Mouse (Mus musculus): Measurements from ENCODE around the gene Rab22a. TPM values are rescaled to one million over a fixed set of nuclear protein-coding genes. Genes with fewer than 3 reads are reported as not detected.
"Not testable (repeated sequence)": the region's sequence is repeated elsewhere in the genome, so short reads cannot be mapped to it uniquely, and the experiment has no call there.

The Rab22a gene
- polyA plus RNA-seq, 1 experiment, result 8.1 TPM

DNA sequence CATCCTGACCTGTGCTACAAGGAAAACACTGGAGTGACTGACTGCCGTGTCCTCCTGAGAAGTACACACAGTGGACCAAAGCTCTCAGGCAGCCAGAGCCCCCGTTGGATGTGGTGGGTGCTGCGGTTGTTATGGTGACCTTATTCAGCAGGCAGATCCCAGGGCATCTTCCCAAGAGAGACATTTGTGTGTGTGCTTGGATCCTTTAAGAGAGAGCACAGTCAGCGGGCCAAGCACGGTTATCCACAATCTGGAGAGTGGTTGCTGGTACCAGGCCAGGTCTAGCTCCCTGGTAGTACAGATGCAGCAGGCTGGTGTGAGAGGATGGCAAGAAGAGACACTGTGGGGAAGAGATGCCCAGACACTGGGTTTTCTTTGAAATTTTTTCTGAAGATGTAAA, 57.4 kb downstream of the Rab22a start:
- TF ChIP-seq POLR2A (IDR thresholded peaks at IDR 0.05; ENCODE audit: borderline replicate concordance, control insufficient read depth, low read depth, low read length) (no peak), CTCF (IDR thresholded peaks at IDR 0.05; ENCODE audit: control insufficient read depth, insufficient read depth, low read length) (no peak)
- Histone ChIP-seq H3K4me3 (replicated peaks; ENCODE audit: control insufficient read depth, low read depth, low read length) (no peak overlapping the region), H3K4me1 (ENCODE audit: control insufficient read depth, insufficient read depth, low read length) (no peaks in the 10 kb centered on the region), H3K27ac (ENCODE audit: control insufficient read depth, insufficient read depth, low read depth, low read length, poor library complexity) (no peak overlapping the region)
- WGBS, result 85% methylated on average over 5 of the region's 5 CpGs

DNA sequence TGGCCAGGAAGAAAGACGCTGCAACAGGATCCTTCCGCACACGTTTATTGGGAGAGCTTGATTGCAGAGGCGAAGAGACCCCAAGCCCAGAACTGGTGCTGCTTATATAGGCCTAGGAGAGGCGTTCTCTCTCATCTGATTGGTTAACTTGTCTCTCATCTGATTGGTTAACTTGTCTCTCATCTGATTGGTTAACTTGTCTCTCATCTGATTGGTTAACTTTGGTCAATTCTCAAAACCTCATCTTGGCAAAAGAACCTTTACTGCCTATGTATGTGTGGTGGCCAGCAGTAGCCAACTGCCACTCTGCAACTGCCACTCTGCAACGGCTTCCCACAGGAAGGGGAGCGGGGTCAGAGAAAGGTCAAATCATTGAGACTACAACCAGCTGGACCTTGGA, 59.6 kb downstream of the Rab22a start, which contains the start of gene 1700010B08Rik:
Gene 1700010B08Rik, plus strand, starts transcription at position 301 of the 400 bp plus-strand sequence.
- H3K4me1 ChIP-seq (ENCODE audit: control insufficient read depth, insufficient read depth, low read length); H3K27ac ChIP-seq (ENCODE audit: control insufficient read depth, insufficient read depth, low read depth, low read length, poor library complexity); H3K4me3 ChIP-seq (replicated peaks; ENCODE audit: control insufficient read depth, low read depth, low read length): not testable (repeated sequence)
- 82% methylated on average over 7 of the region's 7 CpGs for WGBS

DNA sequence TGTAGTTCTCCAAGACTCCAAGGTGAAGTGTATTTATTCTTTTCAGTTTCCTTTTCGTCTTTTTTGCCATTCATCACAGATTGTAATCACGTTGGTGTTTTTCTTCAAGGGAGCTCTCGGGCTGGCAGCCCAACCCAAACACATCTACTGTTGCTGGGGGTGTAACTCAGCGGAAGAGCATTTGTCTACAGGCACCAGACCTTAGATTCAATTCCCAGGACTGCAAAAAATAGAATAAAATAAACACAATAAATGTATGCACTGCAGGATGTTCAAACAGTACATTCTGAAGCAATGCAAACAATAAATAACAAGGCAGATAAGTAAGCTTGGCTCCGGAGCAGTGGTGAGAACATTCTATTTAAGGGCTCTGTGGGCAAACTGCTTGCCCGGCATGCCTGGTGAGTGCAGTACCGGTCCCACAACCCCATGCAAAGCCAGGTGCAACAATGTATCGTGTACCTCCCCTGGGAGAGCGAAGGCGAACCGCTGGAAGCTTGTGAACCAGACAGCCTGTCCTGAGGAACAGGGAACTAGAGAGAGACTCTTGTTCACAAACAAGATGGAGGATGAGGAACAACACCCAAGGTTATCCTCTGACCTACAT, 62.8 kb downstream of the Rab22a start:
- Histone ChIP-seq H3K4me1 (ENCODE audit: control insufficient read depth, insufficient read depth, low read length) (no peaks in the 10 kb centered on the region), H3K27ac (ENCODE audit: control insufficient read depth, insufficient read depth, low read depth, low read length, poor library complexity) (no peak overlapping the region), H3K4me3 (replicated peaks; ENCODE audit: control insufficient read depth, low read depth, low read length) (no peak overlapping the region)
- 72% methylated on average over 11 of the region's 11 CpGs for WGBS
- TF ChIP-seq POLR2A (IDR thresholded peaks at IDR 0.05; ENCODE audit: borderline replicate concordance, control insufficient read depth, low read depth, low read length) (no peak), CTCF (IDR thresholded peaks at IDR 0.05; ENCODE audit: control insufficient read depth, insufficient read depth, low read length) (no peak)

DNA sequence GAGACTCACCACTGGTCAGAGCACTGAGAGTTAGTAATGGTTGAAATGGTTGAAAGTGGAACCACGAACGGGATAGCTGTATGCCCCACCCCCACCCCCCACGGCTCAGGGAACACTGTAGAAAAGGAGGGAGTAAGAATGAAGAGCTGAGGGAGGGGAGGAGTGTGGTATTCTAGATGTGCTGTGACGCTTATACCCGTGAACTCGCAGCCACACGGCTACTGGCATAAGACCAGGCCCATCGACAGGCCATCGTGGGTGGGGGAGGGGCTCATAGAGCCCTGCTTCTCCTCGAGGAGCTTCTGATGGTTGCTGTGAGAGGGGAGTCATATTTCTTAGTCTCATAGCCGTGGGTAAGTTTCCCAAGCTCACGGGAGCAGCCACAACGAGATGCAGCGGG, 64.8 kb downstream of the Rab22a start:
- Histone ChIP-seq H3K4me3 (replicated peaks; ENCODE audit: control insufficient read depth, low read depth, low read length) (no peak overlapping the region), H3K27ac (ENCODE audit: control insufficient read depth, insufficient read depth, low read depth, low read length, poor library complexity) (no peak overlapping the region), H3K4me1 (ENCODE audit: control insufficient read depth, insufficient read depth, low read length) (no peaks in the 10 kb centered on the region)
- WGBS, result 70% methylated on average over 14 of the region's 14 CpGs
- TF ChIP-seq CTCF (IDR thresholded peaks at IDR 0.05; ENCODE audit: control insufficient read depth, insufficient read depth, low read length) (no peak), POLR2A (IDR thresholded peaks at IDR 0.05; ENCODE audit: borderline replicate concordance, control insufficient read depth, low read depth, low read length) (no peak)

DNA sequence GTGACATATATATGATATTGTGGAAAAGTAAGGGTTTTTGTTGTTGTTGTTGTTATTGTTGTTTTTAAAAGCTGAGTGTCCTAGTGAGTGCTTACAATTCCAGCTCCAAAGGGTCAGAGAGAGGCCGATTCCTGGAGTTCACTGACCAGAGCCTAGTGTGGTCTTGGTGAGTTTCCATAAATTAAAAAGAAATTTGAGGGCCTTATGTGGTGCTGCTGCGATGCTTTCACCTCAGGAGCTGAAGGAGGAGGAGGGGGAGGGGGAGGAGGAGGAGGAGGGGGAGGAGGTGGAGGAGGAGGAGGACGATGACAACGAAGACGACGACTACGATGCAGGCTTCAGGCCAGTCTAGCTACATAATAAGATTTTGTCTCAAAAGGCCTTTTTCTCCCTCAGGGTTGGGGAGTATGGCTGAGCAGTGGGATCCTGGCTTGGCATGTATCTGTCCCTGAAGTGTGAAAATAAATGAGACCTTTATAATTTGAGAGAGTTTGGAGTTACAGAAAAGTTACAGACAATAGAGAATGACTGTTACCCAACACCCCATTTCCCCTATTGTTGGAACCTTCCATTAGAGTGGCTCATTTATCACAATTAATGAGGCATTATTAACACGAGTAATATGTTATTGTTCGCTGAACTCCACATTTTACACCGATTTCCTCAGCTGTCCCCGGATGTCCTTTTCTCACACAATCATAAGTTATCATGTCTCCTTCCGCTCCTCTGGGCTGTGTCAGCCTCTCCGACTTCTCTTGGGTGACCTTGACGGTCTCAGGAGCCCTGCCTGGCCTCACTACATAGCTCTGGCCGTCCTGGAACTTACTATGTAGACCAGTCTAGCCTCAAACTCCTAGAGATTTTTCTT, 65.6 kb downstream of the Rab22a start:
- Histone ChIP-seq H3K27ac (ENCODE audit: control insufficient read depth, insufficient read depth, low read depth, low read length, poor library complexity) (no peak overlapping the region), H3K4me3 (replicated peaks; ENCODE audit: control insufficient read depth, low read depth, low read length) (no peak overlapping the region), H3K4me1 (ENCODE audit: control insufficient read depth, insufficient read depth, low read length) (no peaks in the 10 kb centered on the region)
- 85% methylated on average over 15 of the region's 15 CpGs for WGBS
- TF ChIP-seq POLR2A (IDR thresholded peaks at IDR 0.05; ENCODE audit: borderline replicate concordance, control insufficient read depth, low read depth, low read length) (no peak), CTCF (IDR thresholded peaks at IDR 0.05; ENCODE audit: control insufficient read depth, insufficient read depth, low read length) (no peak)

DNA sequence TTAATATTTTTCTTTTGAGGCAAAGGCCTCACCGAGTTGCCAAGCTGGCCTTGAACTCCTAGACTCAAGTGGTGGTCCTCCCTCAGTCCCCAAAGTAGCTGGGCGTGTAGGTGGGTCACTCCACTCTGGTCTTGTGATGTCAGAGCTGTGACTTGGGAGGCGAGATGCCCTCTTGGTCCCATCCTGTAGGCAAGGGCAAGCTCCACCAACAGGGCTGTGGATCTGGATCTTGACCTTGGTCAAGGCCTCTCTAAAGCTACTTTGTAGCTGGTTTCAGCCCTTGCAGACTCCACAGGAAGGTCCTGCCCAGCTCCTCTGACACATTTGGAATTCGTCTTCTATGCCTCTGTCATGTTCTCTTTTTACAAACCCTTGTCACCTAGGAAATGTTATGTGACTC, 66.3 kb downstream of the Rab22a start:
- H3K4me3 ChIP-seq (replicated peaks; ENCODE audit: control insufficient read depth, low read depth, low read length), result no peak overlapping the region
- no peak for TF ChIP-seq POLR2A (IDR thresholded peaks at IDR 0.05; ENCODE audit: borderline replicate concordance, control insufficient read depth, low read depth, low read length)
- no peak for TF ChIP-seq CTCF (IDR thresholded peaks at IDR 0.05; ENCODE audit: control insufficient read depth, insufficient read depth, low read length)
- 72% methylated on average over 4 of the region's 4 CpGs for WGBS
- no peaks in the 10 kb centered on the region for H3K4me1 ChIP-seq (ENCODE audit: control insufficient read depth, insufficient read depth, low read length)
- H3K27ac ChIP-seq (ENCODE audit: control insufficient read depth, insufficient read depth, low read depth, low read length, poor library complexity), result no peak overlapping the region

DNA sequence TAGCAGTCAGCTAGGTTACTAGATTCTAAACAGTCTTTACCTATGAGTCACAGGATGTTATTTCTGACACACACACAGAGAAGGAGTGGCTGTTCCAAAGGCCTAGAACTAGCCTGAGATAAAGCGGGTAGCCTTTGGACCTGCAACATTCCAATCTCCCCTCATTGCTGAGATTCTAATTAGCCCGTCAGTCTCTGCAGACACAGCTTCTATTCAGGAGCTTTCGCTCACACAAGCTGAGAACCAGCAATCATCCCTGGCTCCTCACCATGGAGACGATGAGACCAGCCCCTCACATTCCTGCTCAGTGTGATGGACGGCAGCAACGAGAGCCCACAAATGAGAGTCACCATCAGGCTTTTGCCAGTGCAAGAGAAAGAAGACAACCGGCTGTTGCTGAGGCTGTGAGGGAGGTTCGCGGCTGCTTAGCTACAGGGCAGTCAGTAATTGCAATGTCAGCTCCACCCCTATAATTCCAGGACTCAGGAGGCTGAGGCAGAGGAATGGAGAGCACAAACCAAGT, 70.9 kb downstream of the Rab22a start:
- 66% methylated on average over 9 of the region's 9 CpGs for WGBS
- TF ChIP-seq CTCF (IDR thresholded peaks at IDR 0.05; ENCODE audit: control insufficient read depth, insufficient read depth, low read length) (no peak), POLR2A (IDR thresholded peaks at IDR 0.05; ENCODE audit: borderline replicate concordance, control insufficient read depth, low read depth, low read length) (no peak)
- Histone ChIP-seq H3K27ac (ENCODE audit: control insufficient read depth, insufficient read depth, low read depth, low read length, poor library complexity) (no peak overlapping the region), H3K4me3 (replicated peaks; ENCODE audit: control insufficient read depth, low read depth, low read length) (no peak overlapping the region), H3K4me1 (ENCODE audit: control insufficient read depth, insufficient read depth, low read length) (no peaks in the 10 kb centered on the region)

DNA sequence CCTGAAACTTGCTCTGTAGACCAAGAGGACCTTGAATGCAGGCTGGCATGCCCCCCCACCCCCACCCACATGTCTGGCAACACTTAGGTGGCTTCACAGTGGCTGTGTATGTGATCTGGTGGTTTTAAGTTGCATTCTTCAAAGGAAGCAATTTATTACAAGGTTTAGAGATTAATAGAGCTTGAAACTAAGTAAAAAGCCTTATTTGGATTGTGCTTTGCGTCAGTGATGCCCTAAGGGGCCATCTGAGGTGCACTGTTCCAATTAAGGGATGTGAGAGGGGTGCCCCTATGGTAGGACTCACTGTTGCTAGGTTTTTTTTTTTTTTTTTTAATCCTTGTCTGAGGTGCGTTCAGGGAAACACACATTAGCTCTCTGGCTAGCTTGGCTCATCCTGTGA, 74.9 kb downstream of the Rab22a start:
- Histone ChIP-seq H3K4me1 (ENCODE audit: control insufficient read depth, insufficient read depth, low read length) (peaks cover 1% of the 10 kb centered on the region), H3K4me3 (replicated peaks; ENCODE audit: control insufficient read depth, low read depth, low read length) (no peak overlapping the region), H3K27ac (ENCODE audit: control insufficient read depth, insufficient read depth, low read depth, low read length, poor library complexity) (no peak overlapping the region)
- 61% methylated on average over 2 of the region's 2 CpGs for WGBS
- TF ChIP-seq CTCF (IDR thresholded peaks at IDR 0.05; ENCODE audit: control insufficient read depth, insufficient read depth, low read length), result no peak
- no peak for TF ChIP-seq POLR2A (IDR thresholded peaks at IDR 0.05; ENCODE audit: borderline replicate concordance, control insufficient read depth, low read depth, low read length)
